Mouse (Mus musculus) CD4-positive helper T cell, adult 2 months (primary cell): ENCODE measurements around the gene Cmtm2a.
"Not testable (repeated sequence)": the region's sequence is repeated elsewhere in the genome, so short reads cannot be mapped to it uniquely, and the experiment has no call there.

Source experiments
- DNase-seq: peaks from one replicate; pipeline ENCODE4 v3.0.0-alpha.2; 2012; ENCODE audit warnings: low read depth, missing footprints, low spot score

Gene Cmtm2a

GRCm38 (mm10) chr8:104301577-104301976, 8.6 kb upstream of the Cmtm2a start:
- DNase-seq: not testable (repeated sequence)

- DNase-seq: no peak
Measured at GRCm38 (mm10) chr8:104294396-104294795, 1.4 kb upstream of the Cmtm2a start.

GRCm38 (mm10) chr8:104268937-104269440, 24.0 kb downstream of the Cmtm2a start:
- DNase-seq: no peak

- no peak for DNase-seq
Measured at GRCm38 (mm10) chr8:104268368-104268767, 24.6 kb downstream of the Cmtm2a start.

GRCm38 (mm10) chr8:104264271-104264935, 28.6 kb downstream of the Cmtm2a start:
- not testable (repeated sequence) for DNase-seq

GRCm38 (mm10) chr8:104261802-104262201, 31.2 kb downstream of the Cmtm2a start:
- DNase-seq: not testable (repeated sequence)

- peak; percentile 66 for DNase-seq
Measured at GRCm38 (mm10) chr8:104253016-104253415, 40.0 kb downstream of the Cmtm2a start.

GRCm38 (mm10) chr8:104251461-104251860, 41.5 kb downstream of the Cmtm2a start:
- peak; percentile 26 for DNase-seq

- DNase-seq: peak; percentile 93
Measured at GRCm38 (mm10) chr8:104250439-104251367, 42.3 kb downstream of the Cmtm2a start, which contains the start of gene Cklf. Gene Cklf, plus strand, starts transcription at chr8:104250861.

- DNase-seq: no peak
Measured at GRCm38 (mm10) chr8:104249442-104249996, 43.5 kb downstream of the Cmtm2a start.

GRCm38 (mm10) chr8:104248276-104248675, 44.7 kb downstream of the Cmtm2a start, which contains the start of gene Tk2:
Gene Tk2, minus strand, starts transcription at chr8:104248558.
- DNase-seq: peak; percentile 89

- DNase-seq: peak; percentile 67
Measured at GRCm38 (mm10) chr8:104247908-104248275, 45.1 kb downstream of the Cmtm2a start.

GRCm38 (mm10) chr8:104247054-104247907, 45.7 kb downstream of the Cmtm2a start:
- DNase-seq: peak; percentile 86

GRCm38 (mm10) chr8:104246621-104247020, 46.4 kb downstream of the Cmtm2a start:
- peak; percentile 53 for DNase-seq

GRCm38 (mm10) chr8:104242038-104242644, 50.8 kb downstream of the Cmtm2a start:
- no peak for DNase-seq

GRCm38 (mm10) chr8:104239418-104239861, 53.5 kb downstream of the Cmtm2a start:
- DNase-seq: peak; percentile 81

- DNase-seq: no peak
Measured at GRCm38 (mm10) chr8:104234573-104234972, 58.4 kb downstream of the Cmtm2a start.

GRCm38 (mm10) chr8:104232919-104233318, 60.1 kb downstream of the Cmtm2a start:
- no peak for DNase-seq

- no peak for DNase-seq
Measured at GRCm38 (mm10) chr8:104232039-104232438, 60.9 kb downstream of the Cmtm2a start.
